Mouse (Mus musculus): ENCODE data around the gene Arsb.

- TF ChIP-seq EP300 (optimal IDR thresholded peaks at IDR 0.05) (no peak), CTCF (IDR thresholded peaks at IDR 0.05; ENCODE audit: low read depth) (no peak)
Observed at GRCm38 (mm10) chr13:93850674-93851073, 79.2 kb downstream of the Arsb start.

All from stomach, postnatal 0 days (tissue).